Mouse (Mus musculus): Measurements from ENCODE around the gene Capn11. TPM values are rescaled to one million over a fixed set of nuclear protein-coding genes. Genes with fewer than 3 reads are reported as not detected.

Gene Capn11
- total RNA-seq, 2 experiments from 2014 or later, result 0.10 to 1.5 TPM

- DNase-seq (ENCODE audit: low spot score in 2 of 2), result no peak
Measured at GRCm38 (mm10) chr17:45600267-45600666, 58.9 kb downstream of the Capn11 start.

DNA sequence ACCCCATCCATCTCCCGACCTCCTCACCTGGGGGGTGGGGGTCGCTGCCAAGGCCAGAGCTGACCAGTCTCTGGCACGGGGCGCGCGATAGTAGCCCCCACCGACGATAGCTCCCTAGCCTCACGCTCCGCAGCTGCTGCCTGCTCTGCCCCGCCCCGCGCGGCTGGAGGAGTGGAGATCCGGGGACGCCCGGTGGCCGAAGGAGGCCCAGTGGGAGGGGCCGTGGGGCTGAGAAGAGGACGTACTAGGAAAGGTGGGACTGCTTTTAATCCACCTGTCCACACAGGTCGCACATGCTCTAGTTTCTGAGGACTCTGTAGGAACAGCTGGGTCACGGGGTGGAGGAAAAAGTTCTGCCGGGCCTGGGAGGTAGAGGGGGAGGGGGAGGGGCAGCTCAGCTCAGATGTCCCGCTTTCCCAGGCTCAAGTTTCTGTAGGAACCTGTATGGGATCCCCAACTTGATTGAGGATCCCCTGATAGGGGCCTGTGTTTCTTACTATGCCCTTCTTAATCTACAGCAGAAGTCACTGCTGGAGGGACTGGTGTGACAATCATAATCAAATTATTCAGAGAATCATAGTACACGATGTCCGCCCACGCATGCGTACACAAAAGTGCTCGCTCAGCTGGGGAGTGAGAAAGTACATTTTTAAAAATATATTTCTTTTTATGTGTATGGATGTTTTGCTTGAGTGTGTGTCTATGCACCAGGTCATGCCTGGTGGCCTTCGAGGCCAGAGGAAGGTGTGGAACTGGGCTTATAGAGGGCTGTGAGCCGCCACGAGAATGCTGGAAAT is 59.5 kb downstream of the Capn11 start, which contains the start of gene Slc29a1:
Slc29a1 (minus strand) TSS at position 161 of the 797 bp plus-strand sequence.
- peak; percentile 72 to 81 for DNase-seq (ENCODE audit: low spot score in 2 of 2)

DNA sequence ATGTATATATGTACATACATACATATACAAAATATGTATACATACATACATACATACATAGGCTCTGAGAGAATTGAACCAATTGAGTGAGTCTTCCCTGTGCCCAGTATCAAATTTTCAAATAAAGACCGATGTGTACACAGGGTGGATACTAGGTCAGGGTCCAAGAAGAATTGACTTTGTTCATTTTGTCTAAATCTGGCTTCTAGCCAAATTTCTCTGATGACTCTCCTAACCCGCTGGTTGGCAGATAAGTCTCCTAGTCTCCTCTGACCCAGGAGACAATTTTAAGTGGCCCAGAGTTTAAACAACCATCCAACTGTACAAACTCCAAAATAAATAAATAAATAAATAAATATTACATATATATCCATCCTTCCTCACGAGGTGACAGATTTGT is 60.2 kb downstream of the Capn11 start:
- DNase-seq (ENCODE audit: low spot score in 2 of 2), result no peak

GRCm38 (mm10) chr17:45598376-45598775 is 60.7 kb downstream of the Capn11 start:
- DNase-seq (ENCODE audit: low spot score in 2 of 2), result no peak

- peak in 1 of 2 experiments; percentile 61 for DNase-seq (ENCODE audit: low spot score in 2 of 2)
Measured at GRCm38 (mm10) chr17:45597787-45598186, 61.3 kb downstream of the Capn11 start.

DNA sequence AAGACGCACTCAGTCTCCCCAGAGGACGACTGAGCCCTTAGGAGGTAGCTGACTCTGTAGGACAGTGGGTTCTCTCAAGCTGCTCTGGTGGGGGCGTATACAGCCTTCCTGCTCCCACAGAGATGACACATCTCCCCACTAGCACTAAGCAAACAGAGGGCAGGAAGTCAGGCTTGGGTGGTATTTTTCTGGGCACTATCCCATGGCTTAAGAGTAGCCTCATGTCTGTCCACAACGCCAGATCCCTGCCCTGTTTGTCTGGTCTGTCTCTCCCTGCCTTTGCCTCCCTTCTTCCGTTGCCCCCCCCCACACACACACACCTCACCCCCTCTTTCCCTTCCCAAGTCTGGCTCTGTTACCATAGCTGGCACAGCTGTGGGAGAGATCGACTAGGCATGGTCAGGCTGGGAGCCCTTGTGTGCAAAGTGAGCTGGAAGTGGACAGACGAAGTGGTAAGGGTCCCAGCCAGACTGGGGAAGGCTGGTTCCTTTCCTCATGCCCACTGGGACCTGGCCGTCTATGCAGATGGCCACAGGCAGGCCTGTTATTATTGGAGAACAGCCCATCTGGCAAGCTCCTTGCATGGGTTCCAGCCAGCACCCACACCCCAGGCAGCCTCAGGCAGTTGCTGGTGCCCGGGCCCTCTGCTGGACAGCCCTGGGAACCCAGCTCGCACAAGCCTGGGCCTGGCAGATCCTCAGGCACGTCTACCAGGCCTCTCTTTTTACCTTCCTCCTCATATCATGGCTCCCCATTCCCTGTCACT is 62.3 kb downstream of the Capn11 start:
- peak; percentile 63 to 82 for DNase-seq (ENCODE audit: low spot score in 2 of 2)

- DNase-seq (ENCODE audit: low spot score in 2 of 2), result peak in 1 of 2 experiments; percentile 41
Measured at GRCm38 (mm10) chr17:45595736-45596390, 63.3 kb downstream of the Capn11 start.

DNA sequence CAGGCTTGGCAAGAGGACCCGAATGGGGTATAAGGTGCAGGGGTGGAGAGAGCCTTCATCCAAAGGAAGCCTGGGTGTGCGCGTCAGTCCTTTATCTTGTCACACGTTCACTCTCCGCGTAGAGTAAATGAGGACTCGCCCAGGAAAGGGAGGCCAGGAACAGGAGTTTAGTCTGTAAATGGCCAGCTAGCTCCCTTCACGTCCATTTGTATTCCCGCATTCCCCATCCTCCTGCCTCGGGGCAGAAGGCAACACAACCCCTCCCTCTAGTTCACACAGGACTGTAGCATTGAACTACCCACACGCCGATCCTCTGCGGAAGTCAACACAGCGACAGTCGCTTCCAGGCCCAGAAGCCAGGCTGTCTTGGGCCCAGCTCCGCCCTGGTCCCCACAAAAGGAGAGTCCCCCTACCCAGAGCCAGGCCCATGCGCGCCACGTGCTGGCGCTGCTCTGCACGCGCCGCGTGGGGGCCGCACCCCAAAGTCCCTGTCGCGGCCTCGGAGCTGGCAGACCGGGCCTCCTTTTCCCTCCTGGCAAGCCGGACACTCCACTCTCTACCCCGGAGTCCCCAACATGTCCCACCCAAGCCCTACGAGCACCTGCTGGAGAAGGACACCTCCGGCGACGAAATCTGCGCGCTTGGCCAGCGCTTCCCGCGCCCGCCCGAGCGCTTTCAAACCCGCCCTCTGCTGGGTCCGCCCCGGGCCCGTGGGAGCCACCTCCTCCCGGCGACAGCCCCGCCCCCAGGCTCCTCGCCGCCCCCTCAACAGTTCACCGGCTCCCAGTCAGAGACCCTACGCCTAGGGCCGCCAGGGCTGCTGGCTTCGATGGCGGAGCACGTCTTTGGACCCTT is 64.0 kb downstream of the Capn11 start:
- DNase-seq (ENCODE audit: low spot score in 2 of 2), result peak; percentile 86 to 87

DNA sequence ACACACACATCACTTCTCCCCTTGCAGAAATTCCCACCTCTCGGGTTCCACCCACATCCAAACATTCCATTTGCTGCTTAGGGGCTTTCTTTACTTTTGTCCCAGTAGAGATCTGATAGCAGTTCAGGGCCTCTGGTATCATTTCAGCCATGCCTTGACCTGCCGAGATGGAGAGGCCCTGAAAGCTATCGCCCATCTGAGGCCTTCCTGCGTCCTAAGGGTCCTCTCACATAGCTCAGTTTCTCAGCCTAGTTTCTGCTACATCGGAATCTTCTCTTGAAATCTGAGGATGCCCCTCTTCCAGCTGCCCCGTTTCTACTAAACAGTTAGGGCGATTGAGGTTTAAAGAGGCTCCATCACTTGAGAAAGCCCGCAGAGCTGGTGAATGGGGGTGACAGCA is 64.9 kb downstream of the Capn11 start:
- no peak for DNase-seq (ENCODE audit: low spot score in 2 of 2)

DNA sequence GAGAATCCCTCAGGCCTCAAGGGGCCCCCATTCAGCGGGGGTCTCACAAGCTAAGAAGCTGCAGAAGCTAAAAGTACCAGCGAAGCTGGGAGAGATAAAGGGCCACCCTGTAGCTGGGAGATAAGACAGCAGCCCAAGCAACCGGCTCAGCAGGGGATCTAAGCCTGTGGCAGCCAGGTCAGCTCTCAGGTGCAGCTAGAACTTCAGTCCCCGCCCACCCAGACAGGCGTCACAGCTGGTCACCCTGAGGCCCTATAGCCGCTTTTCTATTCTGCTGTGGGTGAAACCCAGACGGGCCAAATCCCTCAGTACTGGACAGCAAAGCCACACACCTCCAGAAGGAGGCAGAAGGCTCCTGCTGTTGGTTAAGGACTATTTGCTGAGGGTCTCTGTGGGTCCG is 65.6 kb downstream of the Capn11 start:
- DNase-seq (ENCODE audit: low spot score in 2 of 2), result no peak

GRCm38 (mm10) chr17:45592606-45593431 is 66.3 kb downstream of the Capn11 start:
- peak in 1 of 2 experiments; percentile 61 for DNase-seq (ENCODE audit: low spot score in 2 of 2)

- DNase-seq (ENCODE audit: low spot score in 2 of 2), result peak; percentile 66 to 82
Measured at GRCm38 (mm10) chr17:45591701-45592605, 67.2 kb downstream of the Capn11 start.

DNA sequence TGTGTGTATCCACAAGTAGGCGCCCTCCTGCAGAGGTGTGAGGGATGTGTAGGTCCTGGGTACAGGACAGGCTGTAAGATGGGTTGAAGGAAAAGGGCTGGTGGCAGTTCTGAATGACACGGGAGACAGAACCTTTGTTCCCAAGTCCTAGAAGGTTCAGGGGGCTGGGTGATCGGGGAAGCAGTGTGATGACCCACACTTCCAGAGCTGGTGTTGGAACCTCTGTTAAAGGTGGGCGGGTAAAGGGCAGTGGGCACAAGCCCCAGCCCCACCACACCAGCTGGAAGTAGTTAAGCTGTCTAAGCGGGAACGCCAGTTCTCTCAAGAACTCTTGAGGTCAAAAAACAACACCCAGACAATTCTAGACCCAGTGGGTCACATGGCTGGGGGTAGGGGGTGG is 68.7 kb downstream of the Capn11 start:
- no peak for DNase-seq (ENCODE audit: low spot score in 2 of 2)

- DNase-seq (ENCODE audit: low spot score in 2 of 2), result no peak
Measured at GRCm38 (mm10) chr17:45589844-45590243, 69.3 kb downstream of the Capn11 start.

- no peak for DNase-seq (ENCODE audit: low spot score in 2 of 2)
Measured at GRCm38 (mm10) chr17:45589236-45589635, 69.9 kb downstream of the Capn11 start.

GRCm38 (mm10) chr17:45588370-45588769 is 70.8 kb downstream of the Capn11 start:
- no peak for DNase-seq (ENCODE audit: low spot score in 2 of 2)

DNA sequence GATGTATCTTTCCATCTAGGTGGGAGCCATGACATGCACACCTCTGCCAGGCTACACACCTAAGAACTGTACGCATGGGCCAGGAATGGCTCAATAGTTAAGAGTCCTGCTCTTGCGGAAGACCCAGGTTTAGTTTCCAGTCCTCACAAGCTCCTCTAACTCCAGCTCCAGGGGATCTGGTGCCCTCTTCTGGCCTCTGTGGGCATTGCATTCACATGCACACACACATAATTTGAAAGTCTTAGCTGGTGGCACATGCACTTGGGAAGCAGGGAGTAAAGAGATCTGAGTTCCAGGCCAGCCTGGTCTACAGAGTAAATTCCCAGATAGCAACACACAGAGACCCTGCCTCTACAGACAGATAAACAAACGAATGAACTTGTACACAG is 72.7 kb downstream of the Capn11 start:
- DNase-seq (ENCODE audit: low spot score in 2 of 2), result no peak

- DNase-seq (ENCODE audit: low spot score in 2 of 2), result no peak
Measured at GRCm38 (mm10) chr17:45585725-45586448, 73.2 kb downstream of the Capn11 start.
